Mouse (Mus musculus) megakaryocyte, embryonic 14.5 days (primary cell): ENCODE results near the gene Pigs.

Source experiments
- FLI1 ChIP-seq: IDR thresholded peaks from 2 replicates; pipeline ENCODE4 v1.6.1; 2012; ENCODE audit warnings: low read length, inconsistent platforms, mixed read lengths
- GATA1 ChIP-seq: IDR thresholded peaks from 3 replicates; pipeline ENCODE4 v1.6.1; 2012; ENCODE audit warnings: mixed read lengths, low read length, inconsistent platforms, borderline replicate concordance

GRCm38 (mm10) chr11:78380996-78381395 lies 52.8 kb downstream of the Pigs start:
- TF ChIP-seq GATA1 (no peak), FLI1 (no peak)
